Mouse (Mus musculus): ENCODE measurements around the gene Cnn2. TPM values are rescaled to one million over a fixed set of nuclear protein-coding genes. Genes with fewer than 3 reads are reported as not detected.

Gene Cnn2
- polyA plus RNA-seq, 1 experiment from 2014 or later: 42.8 TPM

DNA sequence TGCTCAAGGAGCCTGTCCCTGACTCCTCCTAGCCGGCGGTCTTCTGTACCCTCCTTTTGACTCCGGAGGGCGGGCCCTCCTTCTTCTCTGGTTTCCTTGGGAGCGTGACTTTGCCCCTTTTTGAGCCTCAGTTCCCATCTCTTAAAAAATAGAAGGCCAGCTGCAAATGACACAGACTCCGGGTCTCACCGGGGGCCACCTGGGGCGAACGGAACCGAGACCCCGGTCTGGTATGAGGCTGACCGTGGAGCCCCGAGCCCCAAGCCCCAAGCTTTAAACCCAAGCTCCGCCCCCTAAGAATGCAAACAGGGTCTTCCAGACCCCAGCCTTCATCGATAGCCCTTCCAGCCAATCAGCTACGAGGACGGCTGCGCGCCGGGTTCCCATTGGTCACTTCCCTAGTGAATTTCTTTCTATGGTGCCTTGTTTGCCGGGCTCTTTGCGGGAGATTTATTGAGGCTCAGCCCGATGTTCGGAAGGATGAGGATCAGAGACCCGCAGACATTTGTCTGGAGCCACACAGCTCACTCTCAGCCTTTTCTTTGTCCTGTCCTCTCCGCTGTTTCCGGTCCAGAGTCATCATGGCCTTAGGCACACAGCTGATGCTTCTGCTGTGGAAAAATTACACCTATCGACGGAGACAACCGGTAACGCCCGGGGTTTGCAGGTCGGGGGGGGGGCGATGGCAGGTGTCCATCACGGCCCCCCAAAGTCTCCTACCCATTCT, 8.8 kb downstream of the Cnn2 start:
- H3K4me2 ChIP-seq (ENCODE audit: low read depth, low read length): peak overlapping the region; percentile 89
- H3K27me3 ChIP-seq (ENCODE audit: insufficient read depth, low read length): no peaks in the 10 kb centered on the region
- peak overlapping the region; percentile 79 for H3K27ac ChIP-seq (ENCODE audit: low read depth)
- ATAC-seq: peak; percentile 77
- DNase-seq: peak; percentile 83
- peak overlapping the region; percentile 69 for H3K4me3 ChIP-seq (ENCODE audit: low read depth, low read length)
- no peaks in the 10 kb centered on the region for H3K9me3 ChIP-seq (ENCODE audit: low read length)
- H3K36me3 ChIP-seq (replicated peaks; ENCODE audit: insufficient read depth, low read length): peaks cover 24% of the 10 kb centered on the region
- TF ChIP-seq EP300 (IDR thresholded peaks at IDR 0.05; ENCODE audit: low read depth) (no peak), CTCF (IDR thresholded peaks at IDR 0.05; ENCODE audit: low read depth) (no peak)
- WGBS (ENCODE audit: insufficient replicate concordance): 2% methylated on average over 35 of the region's 35 CpGs
- H3K9ac ChIP-seq (replicated peaks): peak overlapping the region; percentile 77
- peaks cover 23% of the 10 kb centered on the region for H3K4me1 ChIP-seq (ENCODE audit: insufficient read depth)

DNA sequence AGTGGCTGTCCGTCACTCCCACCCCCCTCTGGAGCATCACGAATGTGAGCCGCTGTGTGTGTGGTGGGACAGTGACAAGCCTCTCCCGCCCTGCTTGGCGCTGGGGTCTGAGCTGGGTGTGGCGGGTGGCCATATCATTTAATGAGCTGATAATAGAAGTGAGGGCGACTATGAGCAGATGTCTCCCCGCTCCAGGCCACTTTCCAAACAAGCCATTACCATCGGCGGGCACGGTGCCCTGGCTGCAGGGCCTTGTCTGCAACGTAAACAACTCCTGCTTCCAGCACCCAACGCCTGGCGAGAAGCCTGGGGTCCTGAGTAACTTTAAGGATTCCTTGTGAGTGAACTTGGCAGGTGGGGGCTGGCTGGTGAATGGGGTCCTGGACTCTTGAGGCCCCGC, 9.4 kb downstream of the Cnn2 start:
- no peak for ATAC-seq
- TF ChIP-seq EP300 (IDR thresholded peaks at IDR 0.05; ENCODE audit: low read depth) (no peak), CTCF (IDR thresholded peaks at IDR 0.05; ENCODE audit: low read depth) (no peak)
- H3K36me3 ChIP-seq (replicated peaks; ENCODE audit: insufficient read depth, low read length): peaks cover 22% of the 10 kb centered on the region

DNA sequence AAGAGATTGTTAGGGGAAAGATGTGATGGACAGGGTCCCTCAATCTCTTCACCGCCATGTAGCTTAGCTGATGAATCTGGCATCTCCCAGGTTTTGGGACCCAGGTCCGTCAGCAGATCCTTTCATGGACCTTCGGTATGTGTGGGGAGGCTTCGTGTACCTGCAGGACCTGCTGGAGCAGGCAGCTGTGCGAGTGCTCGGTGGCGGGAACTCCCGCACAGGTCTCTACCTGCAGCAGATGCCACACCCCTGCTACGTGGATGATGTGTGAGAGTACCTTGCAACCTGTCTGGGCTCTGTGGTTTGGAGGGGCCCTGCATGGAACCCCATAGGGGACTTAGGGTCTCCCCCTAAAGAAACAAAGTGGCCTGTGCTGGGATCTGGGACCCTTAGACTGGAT, 13.6 kb downstream of the Cnn2 start:
- DNase-seq: no peak
- H3K4me3 ChIP-seq (ENCODE audit: low read depth, low read length): no peak overlapping the region
- H3K4me1 ChIP-seq (ENCODE audit: insufficient read depth): peaks cover 22% of the 10 kb centered on the region
- H3K27me3 ChIP-seq (ENCODE audit: insufficient read depth, low read length): no peaks in the 10 kb centered on the region
- peaks cover 26% of the 10 kb centered on the region for H3K36me3 ChIP-seq (replicated peaks; ENCODE audit: insufficient read depth, low read length)
- 91% methylated on average over 9 of the region's 9 CpGs for WGBS (ENCODE audit: insufficient replicate concordance)
- no peak overlapping the region for H3K9ac ChIP-seq (replicated peaks)
- no peaks in the 10 kb centered on the region for H3K9me3 ChIP-seq (ENCODE audit: low read length)
- H3K4me2 ChIP-seq (ENCODE audit: low read depth, low read length): no peak overlapping the region
- no peak for ATAC-seq
- H3K27ac ChIP-seq (ENCODE audit: low read depth): no peak overlapping the region
- no peak for TF ChIP-seq EP300 (IDR thresholded peaks at IDR 0.05; ENCODE audit: low read depth)
- TF ChIP-seq CTCF (IDR thresholded peaks at IDR 0.05; ENCODE audit: low read depth): no peak

More for the DNA sequence above, 9.4 kb downstream of the Cnn2 start:
- H3K27ac ChIP-seq (ENCODE audit: low read depth): peak overlapping the region; percentile 79
- no peaks in the 10 kb centered on the region for H3K9me3 ChIP-seq (ENCODE audit: low read length)
- H3K4me2 ChIP-seq (ENCODE audit: low read depth, low read length): peak overlapping the region; percentile 89
- WGBS (ENCODE audit: insufficient replicate concordance): 33% methylated on average over 15 of the region's 15 CpGs
- H3K4me3 ChIP-seq (ENCODE audit: low read depth, low read length): peak overlapping the region; percentile 69
- peaks cover 25% of the 10 kb centered on the region for H3K4me1 ChIP-seq (ENCODE audit: insufficient read depth)
- H3K9ac ChIP-seq (replicated peaks): peak overlapping the region; percentile 77
- DNase-seq: no peak
- H3K27me3 ChIP-seq (ENCODE audit: insufficient read depth, low read length): no peaks in the 10 kb centered on the region

DNA sequence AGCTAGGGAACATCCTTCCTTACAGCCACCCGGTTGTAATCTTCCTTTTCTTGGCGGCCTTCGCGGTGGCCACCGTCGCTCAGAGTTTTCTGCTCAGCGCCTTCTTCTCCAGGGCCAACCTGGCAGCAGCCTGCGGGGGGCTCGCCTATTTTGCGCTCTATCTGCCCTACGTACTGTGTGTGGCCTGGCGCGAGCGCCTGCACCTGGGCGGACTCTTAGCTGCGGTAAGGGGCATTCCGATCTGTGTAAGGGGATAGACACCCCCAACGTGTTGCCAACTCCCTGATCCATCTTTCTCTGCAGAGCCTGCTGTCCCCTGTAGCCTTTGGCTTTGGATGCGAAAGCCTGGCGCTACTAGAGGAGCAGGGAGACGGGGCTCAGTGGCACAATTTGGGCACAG, 14.4 kb downstream of the Cnn2 start:
- Histone ChIP-seq H3K9me3 (ENCODE audit: low read length) (no peaks in the 10 kb centered on the region), H3K36me3 (replicated peaks; ENCODE audit: insufficient read depth, low read length) (peaks cover 30% of the 10 kb centered on the region), H3K4me3 (ENCODE audit: low read depth, low read length) (no peak overlapping the region), H3K9ac (replicated peaks) (no peak overlapping the region), H3K4me1 (ENCODE audit: insufficient read depth) (peaks cover 18% of the 10 kb centered on the region), H3K27ac (ENCODE audit: low read depth) (no peak overlapping the region), H3K4me2 (ENCODE audit: low read depth, low read length) (no peak overlapping the region), H3K27me3 (ENCODE audit: insufficient read depth, low read length) (no peaks in the 10 kb centered on the region)
- ATAC-seq (no peak), DNase-seq (no peak)
- no peak for TF ChIP-seq CTCF (IDR thresholded peaks at IDR 0.05; ENCODE audit: low read depth)
- no peak for TF ChIP-seq EP300 (IDR thresholded peaks at IDR 0.05; ENCODE audit: low read depth)
- WGBS (ENCODE audit: insufficient replicate concordance): 60% methylated on average over 21 of the region's 21 CpGs

DNA sequence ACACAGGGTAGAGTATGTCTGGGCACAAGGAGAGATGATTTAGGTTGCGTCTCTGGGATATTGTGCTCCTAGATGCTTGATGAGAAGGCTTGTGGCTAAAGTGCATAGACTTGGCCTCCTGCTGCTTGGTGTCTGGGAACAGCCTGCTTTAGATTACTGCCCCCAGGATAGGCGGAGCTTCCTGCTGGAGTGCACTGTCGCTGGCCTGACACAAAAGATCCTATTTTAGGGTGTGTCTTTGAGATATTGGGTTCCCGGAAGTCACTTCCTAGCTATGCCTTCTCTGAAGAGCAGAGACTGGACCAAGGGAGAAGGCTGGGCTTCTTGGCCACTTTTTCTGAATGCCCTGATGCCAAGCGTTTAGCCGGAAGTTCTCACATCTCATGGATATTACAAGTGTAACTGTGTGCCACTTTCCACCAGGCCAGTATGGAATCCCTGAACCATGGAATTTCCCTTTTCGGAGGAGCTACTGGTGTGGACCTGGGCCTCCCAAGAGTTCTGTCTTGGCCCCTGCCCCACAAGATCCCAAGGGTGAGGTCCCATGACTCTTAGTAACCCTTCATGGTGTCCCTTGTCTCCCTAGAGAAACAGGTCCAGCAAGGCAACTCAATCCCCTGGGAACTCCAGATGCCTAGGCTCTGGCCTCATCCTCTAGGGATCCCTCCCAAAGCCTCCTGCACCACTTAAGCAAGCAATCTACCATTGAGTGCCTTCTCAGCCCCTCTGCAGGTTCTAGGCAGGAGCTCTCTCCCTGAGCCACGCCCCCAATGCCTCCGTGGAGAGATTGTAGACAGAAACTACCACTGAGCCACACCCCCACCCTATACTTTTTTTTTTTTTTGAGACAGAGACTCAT, 15.2 kb downstream of the Cnn2 start:
- 51% methylated on average over 9 of the region's 9 CpGs for WGBS (ENCODE audit: insufficient replicate concordance)
- Histone ChIP-seq H3K9me3 (ENCODE audit: low read length) (no peaks in the 10 kb centered on the region), H3K4me1 (ENCODE audit: insufficient read depth) (peaks cover 14% of the 10 kb centered on the region), H3K27me3 (ENCODE audit: insufficient read depth, low read length) (no peaks in the 10 kb centered on the region), H3K9ac (replicated peaks) (0 out of 2 replicates have a peak overlapping the region, but pooled peaks have one; percentile 8), H3K27ac (ENCODE audit: low read depth) (no peak overlapping the region; the same call in 1 of the 2 replicates), H3K4me2 (ENCODE audit: low read depth, low read length) (no peak overlapping the region), H3K36me3 (replicated peaks; ENCODE audit: insufficient read depth, low read length) (peaks cover 35% of the 10 kb centered on the region), H3K4me3 (ENCODE audit: low read depth, low read length) (no peak overlapping the region)
- ATAC-seq (peak; percentile 35; the same call in 1 of the 2 replicates), DNase-seq (no peak)
- TF ChIP-seq CTCF (IDR thresholded peaks at IDR 0.05; ENCODE audit: low read depth) (no peak), EP300 (IDR thresholded peaks at IDR 0.05; ENCODE audit: low read depth) (no peak)

DNA sequence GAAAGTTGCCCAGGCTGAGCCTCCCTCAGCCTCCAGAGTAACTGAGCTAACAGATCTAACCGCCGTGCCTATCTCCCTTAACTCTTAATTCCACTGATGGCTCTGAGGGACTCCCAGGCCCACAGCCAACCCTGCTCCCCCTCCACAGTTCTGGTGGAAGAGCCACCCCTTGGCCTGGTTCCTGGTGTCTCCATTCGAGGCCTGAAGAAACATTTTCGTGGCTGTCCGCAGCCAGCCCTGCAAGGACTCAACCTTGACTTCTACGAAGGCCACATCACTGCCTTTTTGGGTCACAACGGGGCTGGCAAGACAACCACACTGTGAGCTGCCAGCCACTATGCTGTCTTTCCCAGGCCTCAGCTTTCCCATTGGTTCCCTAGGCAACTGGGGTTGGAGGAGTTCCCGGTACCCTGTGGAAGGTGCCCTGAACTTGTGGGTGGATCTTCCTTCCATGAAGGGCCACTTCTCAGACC, 15.9 kb downstream of the Cnn2 start:
- WGBS (ENCODE audit: insufficient replicate concordance): 76% methylated on average over 8 of the region's 8 CpGs
- no peaks in the 10 kb centered on the region for H3K9me3 ChIP-seq (ENCODE audit: low read length)
- H3K27ac ChIP-seq (ENCODE audit: low read depth): no peak overlapping the region
- no peak for DNase-seq
- H3K4me1 ChIP-seq (ENCODE audit: insufficient read depth): peaks cover 14% of the 10 kb centered on the region
- no peak overlapping the region for H3K4me3 ChIP-seq (ENCODE audit: low read depth, low read length)
- H3K4me2 ChIP-seq (ENCODE audit: low read depth, low read length): no peak overlapping the region
- H3K9ac ChIP-seq (replicated peaks): no peak overlapping the region
- no peak for ATAC-seq
- no peaks in the 10 kb centered on the region for H3K27me3 ChIP-seq (ENCODE audit: insufficient read depth, low read length)
- TF ChIP-seq CTCF (IDR thresholded peaks at IDR 0.05; ENCODE audit: low read depth): no peak
- no peak for TF ChIP-seq EP300 (IDR thresholded peaks at IDR 0.05; ENCODE audit: low read depth)
- H3K36me3 ChIP-seq (replicated peaks; ENCODE audit: insufficient read depth, low read length): peaks cover 39% of the 10 kb centered on the region

All from liver, postnatal 0 days (tissue).